Mouse (Mus musculus): ENCODE measurements around the gene Myo15. TPM values are rescaled to one million over a fixed set of nuclear protein-coding genes. Genes with fewer than 3 reads are reported as not detected.

Myo15 gene
- polyA plus RNA-seq, 1 experiment: not detected

GRCm38 (mm10) chr11:60522661-60523365 lies 53.7 kb downstream of the Myo15 start:
- H3K4me3 ChIP-seq (ENCODE audit: insufficient read depth, low read length): no peak overlapping the region
- H3K27ac ChIP-seq (ENCODE audit: insufficient read depth, low read depth, low read length): no peak overlapping the region
- TF ChIP-seq POLR2A (IDR thresholded peaks at IDR 0.05; ENCODE audit: borderline replicate concordance, low read depth, low read length): no peak
- no peaks in the 10 kb centered on the region for H3K4me1 ChIP-seq (ENCODE audit: control insufficient read depth, insufficient read depth, low read length)

- TF ChIP-seq CTCF (IDR thresholded peaks at IDR 0.05; ENCODE audit: low read depth, low read length) (no peak), POLR2A (IDR thresholded peaks at IDR 0.05; ENCODE audit: borderline replicate concordance, low read depth, low read length) (no peak)
- Histone ChIP-seq H3K4me1 (ENCODE audit: control insufficient read depth, insufficient read depth, low read length) (no peaks in the 10 kb centered on the region), H3K4me3 (ENCODE audit: insufficient read depth, low read length) (no peak overlapping the region), H3K27ac (ENCODE audit: insufficient read depth, low read depth, low read length) (no peak overlapping the region)
These were observed 57.3 kb downstream of the Myo15 start for GRCm38 (mm10) chr11:60526461-60526860.

DNA sequence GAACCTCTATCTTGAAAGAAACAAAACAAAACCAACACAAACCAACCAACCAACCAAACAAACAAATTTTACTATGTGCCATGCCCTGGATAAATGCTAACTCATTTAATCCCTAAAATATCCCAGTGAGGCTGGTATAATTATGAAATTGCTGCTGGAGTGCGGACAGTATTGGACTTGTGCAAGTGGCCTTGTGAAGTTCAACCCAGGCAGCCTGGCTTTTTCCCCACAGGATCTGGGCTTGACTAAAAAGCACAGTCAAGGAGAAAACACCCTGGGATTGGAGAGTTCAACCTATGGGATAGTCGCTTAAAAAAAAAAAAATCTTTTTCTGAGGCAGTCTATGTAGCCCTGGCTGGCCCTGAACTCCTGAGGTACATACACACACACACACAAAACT lies 66.5 kb downstream of the Myo15 start:
- Histone ChIP-seq H3K4me1 (ENCODE audit: control insufficient read depth, insufficient read depth, low read length) (peaks cover 5% of the 10 kb centered on the region), H3K27ac (ENCODE audit: insufficient read depth, low read depth, low read length) (no peak overlapping the region), H3K4me3 (ENCODE audit: insufficient read depth, low read length) (no peak overlapping the region)
- no peak for TF ChIP-seq POLR2A (IDR thresholded peaks at IDR 0.05; ENCODE audit: borderline replicate concordance, low read depth, low read length)
- TF ChIP-seq CTCF (IDR thresholded peaks at IDR 0.05; ENCODE audit: low read depth, low read length): no peak

DNA sequence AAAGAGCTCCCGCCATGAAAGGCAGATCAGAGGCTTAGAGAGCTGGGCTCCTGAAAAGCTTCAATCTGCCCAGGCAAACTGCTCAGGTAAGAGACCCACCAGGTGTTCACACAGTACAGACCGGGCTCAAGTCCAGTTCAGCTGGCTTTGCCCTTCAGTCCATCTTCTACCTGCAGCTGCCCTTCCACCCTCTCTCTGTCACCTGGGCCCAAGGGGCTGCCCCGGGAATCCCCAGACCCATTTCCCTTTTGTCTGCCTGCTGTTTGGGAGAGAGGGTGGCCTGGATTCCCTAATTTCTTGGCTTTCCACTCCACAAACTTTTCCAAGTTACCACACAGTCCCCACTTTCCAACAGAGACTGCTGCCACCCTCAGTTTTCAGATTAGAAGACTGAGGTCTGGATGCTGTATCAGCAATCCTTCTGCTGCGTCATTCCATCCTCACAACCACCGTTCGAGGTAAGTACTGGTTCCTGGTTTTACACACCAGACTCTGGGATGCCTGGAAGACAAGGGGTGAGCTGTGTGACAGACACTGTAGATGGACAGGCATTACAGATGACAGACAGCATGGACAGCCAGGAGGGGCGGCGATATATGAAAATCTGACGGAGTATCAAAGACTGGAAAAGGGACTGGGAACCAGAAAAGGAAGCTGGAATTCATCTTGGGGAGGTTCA lies 67.2 kb downstream of the Myo15 start, which contains the start of gene Alkbh5:
TSS of gene Alkbh5 (plus strand) at position 202 of the 679 bp plus-strand sequence.
- Histone ChIP-seq H3K27ac (ENCODE audit: insufficient read depth, low read depth, low read length) (peak within 1 kb of the TSS; percentile 94), H3K4me1 (ENCODE audit: control insufficient read depth, insufficient read depth, low read length) (peaks cover 8% of the 10 kb centered on the region), H3K4me3 (ENCODE audit: insufficient read depth, low read length) (peak within 1 kb of the TSS; percentile 81)
- TF ChIP-seq POLR2A (IDR thresholded peaks at IDR 0.05; ENCODE audit: borderline replicate concordance, low read depth, low read length): no peak
- no peak for TF ChIP-seq CTCF (IDR thresholded peaks at IDR 0.05; ENCODE audit: low read depth, low read length)

- TF ChIP-seq CTCF (IDR thresholded peaks at IDR 0.05; ENCODE audit: low read depth, low read length) (no peak), POLR2A (IDR thresholded peaks at IDR 0.05; ENCODE audit: borderline replicate concordance, low read depth, low read length) (no peak)
- Histone ChIP-seq H3K27ac (ENCODE audit: insufficient read depth, low read depth, low read length) (peak overlapping the region; percentile 94), H3K4me1 (ENCODE audit: control insufficient read depth, insufficient read depth, low read length) (peaks cover 11% of the 10 kb centered on the region), H3K4me3 (ENCODE audit: insufficient read depth, low read length) (peak overlapping the region; percentile 81)
These were observed 67.8 kb downstream of the Myo15 start for GRCm38 (mm10) chr11:60536859-60537467.

- peak overlapping the region; percentile 94 for H3K27ac ChIP-seq (ENCODE audit: insufficient read depth, low read depth, low read length)
- no peak for TF ChIP-seq POLR2A (IDR thresholded peaks at IDR 0.05; ENCODE audit: borderline replicate concordance, low read depth, low read length)
- no peak for TF ChIP-seq CTCF (IDR thresholded peaks at IDR 0.05; ENCODE audit: low read depth, low read length)
- H3K4me1 ChIP-seq (ENCODE audit: control insufficient read depth, insufficient read depth, low read length): peaks cover 17% of the 10 kb centered on the region
- H3K4me3 ChIP-seq (ENCODE audit: insufficient read depth, low read length): peak overlapping the region; percentile 81
These were observed 68.6 kb downstream of the Myo15 start for GRCm38 (mm10) chr11:60537468-60538347.

DNA sequence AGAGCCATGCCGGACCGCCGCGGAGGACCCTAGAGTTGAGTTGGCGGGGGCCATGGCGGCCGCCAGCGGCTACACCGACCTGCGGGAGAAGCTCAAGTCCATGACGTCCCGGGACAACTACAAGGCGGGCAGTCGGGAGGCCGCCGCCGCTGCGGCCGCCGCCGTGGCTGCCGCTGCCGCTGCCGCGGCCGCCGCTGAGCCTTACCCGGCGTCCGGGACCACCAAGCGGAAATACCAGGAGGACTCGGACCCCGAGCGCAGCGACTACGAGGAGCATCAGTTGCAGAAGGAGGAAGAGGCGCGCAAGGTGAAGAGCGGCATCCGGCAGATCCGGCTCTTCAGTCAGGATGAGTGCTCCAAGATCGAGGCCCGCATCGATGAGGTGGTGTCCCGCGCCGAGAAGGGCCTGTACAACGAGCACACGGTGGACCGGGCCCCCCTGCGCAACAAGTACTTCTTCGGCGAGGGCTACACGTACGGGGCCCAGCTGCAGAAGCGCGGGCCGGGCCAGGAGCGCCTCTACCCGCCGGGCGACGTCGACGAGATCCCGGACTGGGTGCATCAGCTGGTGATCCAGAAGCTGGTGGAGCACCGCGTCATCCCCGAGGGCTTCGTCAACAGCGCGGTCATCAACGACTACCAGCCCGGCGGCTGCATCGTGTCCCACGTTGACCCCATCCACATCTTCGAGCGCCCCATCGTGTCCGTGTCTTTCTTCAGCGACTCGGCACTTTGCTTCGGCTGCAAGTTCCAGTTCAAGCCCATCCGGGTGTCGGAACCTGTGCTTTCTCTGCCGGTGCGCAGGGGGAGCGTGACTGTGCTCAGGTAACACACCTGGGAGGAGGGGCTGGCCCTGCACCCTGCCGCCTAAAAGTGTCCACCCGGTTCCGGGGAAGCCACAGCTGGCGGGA lies 69.5 kb downstream of the Myo15 start:
- Histone ChIP-seq H3K27ac (ENCODE audit: insufficient read depth, low read depth, low read length) (peak overlapping the region; percentile 70), H3K4me1 (ENCODE audit: control insufficient read depth, insufficient read depth, low read length) (peaks cover 21% of the 10 kb centered on the region), H3K4me3 (ENCODE audit: insufficient read depth, low read length) (peak overlapping the region; percentile 81)
- TF ChIP-seq POLR2A (IDR thresholded peaks at IDR 0.05; ENCODE audit: borderline replicate concordance, low read depth, low read length) (no peak), CTCF (IDR thresholded peaks at IDR 0.05; ENCODE audit: low read depth, low read length) (no peak)

GRCm38 (mm10) chr11:60539540-60539939 lies 70.4 kb downstream of the Myo15 start:
- Histone ChIP-seq H3K4me1 (ENCODE audit: control insufficient read depth, insufficient read depth, low read length) (peaks cover 22% of the 10 kb centered on the region), H3K4me3 (ENCODE audit: insufficient read depth, low read length) (peak overlapping the region; percentile 81), H3K27ac (ENCODE audit: insufficient read depth, low read depth, low read length) (peak overlapping the region; percentile 56)
- TF ChIP-seq CTCF (IDR thresholded peaks at IDR 0.05; ENCODE audit: low read depth, low read length) (no peak), POLR2A (IDR thresholded peaks at IDR 0.05; ENCODE audit: borderline replicate concordance, low read depth, low read length) (no peak)
